Mouse (Mus musculus) neural tube, embryonic 11.5 days (tissue): Measurements from ENCODE around the gene Caprin2. TPM values are rescaled to one million over a fixed set of nuclear protein-coding genes. Genes with fewer than 3 reads are reported as not detected.

Experiments
- ATAC-seq: fragments of 200-750 bp; cut with Nextera tagmentation; 2 replicates; pipeline ENCODE4 v1.8.0; 2017; ENCODE audit warnings: moderate number of reproducible peaks, mild to moderate bottlenecking, moderate TSS enrichment, moderate library complexity; ENCODE audit not compliant: insufficient read depth, low FRiP score, low TSS enrichment
- DNase-seq: peaks from one replicate; pipeline ENCODE4 v3.0.0-alpha.2; 2015; ENCODE audit warnings: low spot score
- H3K27ac ChIP-seq: fragments of 300-500 bp; sonication (generic); 2 replicates; pipeline ENCODE4 v1.5.1; 2014; ENCODE audit warnings: low read depth, mild to moderate bottlenecking, low read length
- H3K27me3 ChIP-seq: fragments of 300-500 bp; sonication (generic); 2 replicates; pipeline ENCODE4 v1.6.1; 2014; ENCODE audit warnings: mild to moderate bottlenecking, low read length, mixed read lengths; ENCODE audit not compliant: control insufficient read depth, insufficient read depth
- H3K36me3 ChIP-seq: fragments of 300-500 bp; sonication (generic); 2 replicates; pipeline ENCODE4 v1.6.1; 2014; ENCODE audit warnings: mild to moderate bottlenecking, low read length, moderate library complexity, mixed read lengths; ENCODE audit not compliant: control insufficient read depth, insufficient read depth
- H3K4me1 ChIP-seq: fragments of 300-500 bp; sonication (generic); 2 replicates; pipeline ENCODE4 v1.6.1; 2014; ENCODE audit warnings: low read length, mixed read lengths; ENCODE audit not compliant: control insufficient read depth, insufficient read depth
- H3K4me2 ChIP-seq: fragments of 300-500 bp; sonication (generic); 2 replicates; pipeline ENCODE4 v1.6.1; 2014; ENCODE audit warnings: low read depth, mild to moderate bottlenecking, moderate library complexity
- H3K4me3 ChIP-seq: fragments of 300-500 bp; sonication (generic); 2 replicates; pipeline ENCODE4 v1.5.1; 2014; ENCODE audit warnings: low read depth, low read length
- H3K9ac ChIP-seq: fragments of 300-500 bp; sonication (generic); 2 replicates; pipeline ENCODE4 v1.6.1; 2014; ENCODE audit warnings: mild to moderate bottlenecking, low read length
- H3K9me3 ChIP-seq: fragments of 300-500 bp; sonication (generic); 2 replicates; pipeline ENCODE4 v1.6.1; 2016; ENCODE audit warnings: low read length; ENCODE audit not compliant: control insufficient read depth
- WGBS: fragments of 180-500 bp; shearing (Covaris S2); extraction: QIAGEN DNeasy Blood & Tissue Kit; methylation state at CpG from one replicate; pipeline ENCODE4 v1.1.7; 2014; 5-methylcytosine and 5-hydroxymethylcytosine counted together
- polyA plus RNA-seq: library from polyadenylated mRNA; unstranded; fragments of >200 nt; fragmentation: Nextera tagmentation; extraction: Ambion mirVana; gene quantifications from 2 replicates; pipeline ENCODE4 v1.2.1, GENCODE M21; 2014

The Caprin2 gene
- polyA plus RNA-seq, 1 experiment from 2014 or later: 11.9 TPM

- WGBS: 57% methylated on average over 6 of the region's 6 CpGs
- no peaks in the 10 kb centered on the region for H3K36me3 ChIP-seq
- peak overlapping the region; percentile 75 for H3K9ac ChIP-seq
- peak overlapping the region; percentile 75 for H3K4me3 ChIP-seq
- peak overlapping the region; percentile 57; the same call in 1 of the 2 replicates for H3K27ac ChIP-seq
- no peaks in the 10 kb centered on the region for H3K9me3 ChIP-seq
- peak overlapping the region; percentile 94 for H3K4me2 ChIP-seq
- no peak for DNase-seq
- no peaks in the 10 kb centered on the region for H3K27me3 ChIP-seq
- ATAC-seq: peak; percentile 14
- no peaks in the 10 kb centered on the region; the same call in 1 of the 2 replicates for H3K4me1 ChIP-seq
These were observed 442 bp upstream of the Caprin2 start for GRCm38 (mm10) chr6:148896507-148896851.

- ATAC-seq (no peak; the same call in 1 of the 2 replicates), DNase-seq (no peak)
- peak overlapping the region; percentile 75 for H3K9ac ChIP-seq
- peak overlapping the region; percentile 94 for H3K4me2 ChIP-seq
- no peaks in the 10 kb centered on the region; the same call in 1 of the 2 replicates for H3K4me1 ChIP-seq
- H3K27me3 ChIP-seq: no peaks in the 10 kb centered on the region
- peak overlapping the region; percentile 44; the same call in 1 of the 2 replicates for H3K27ac ChIP-seq
- 18% methylated on average over 18 of the region's 18 CpGs for WGBS
- H3K36me3 ChIP-seq: no peaks in the 10 kb centered on the region
- no peaks in the 10 kb centered on the region for H3K9me3 ChIP-seq
- H3K4me3 ChIP-seq: peak overlapping the region; percentile 75
These were observed 907 bp downstream of the Caprin2 start for GRCm38 (mm10) chr6:148894888-148895772.

GRCm38 (mm10) chr6:148873911-148874310, 22.1 kb downstream of the Caprin2 start:
- H3K27me3 ChIP-seq: no peaks in the 10 kb centered on the region
- no peaks in the 10 kb centered on the region for H3K36me3 ChIP-seq
- ATAC-seq: no peak
- no peak overlapping the region for H3K27ac ChIP-seq
- no peak overlapping the region for H3K9ac ChIP-seq
- no peak overlapping the region for H3K4me2 ChIP-seq
- WGBS: 79% methylated on average over 1 of the region's 1 CpGs
- no peak overlapping the region for H3K4me3 ChIP-seq
- H3K4me1 ChIP-seq: no peaks in the 10 kb centered on the region
- H3K9me3 ChIP-seq: no peaks in the 10 kb centered on the region
- DNase-seq: no peak

GRCm38 (mm10) chr6:148845629-148846028, 50.4 kb downstream of the Caprin2 start:
- H3K4me2 ChIP-seq: no peak overlapping the region
- H3K9ac ChIP-seq: no peak overlapping the region
- no peaks in the 10 kb centered on the region for H3K9me3 ChIP-seq
- H3K36me3 ChIP-seq: no peaks in the 10 kb centered on the region
- no peaks in the 10 kb centered on the region for H3K4me1 ChIP-seq
- ATAC-seq (no peak), DNase-seq (no peak)
- H3K4me3 ChIP-seq: no peak overlapping the region
- H3K27me3 ChIP-seq: no peaks in the 10 kb centered on the region
- no peak overlapping the region for H3K27ac ChIP-seq

- DNase-seq (no peak), ATAC-seq (no peak)
- Histone ChIP-seq H3K27ac (no peak overlapping the region), H3K9me3 (no peaks in the 10 kb centered on the region), H3K4me1 (no peaks in the 10 kb centered on the region), H3K9ac (no peak overlapping the region), H3K4me2 (no peak overlapping the region), H3K4me3 (no peak overlapping the region), H3K36me3 (no peaks in the 10 kb centered on the region), H3K27me3 (no peaks in the 10 kb centered on the region)
- WGBS: 98% methylated on average over 1 of the region's 1 CpGs
These were observed 54.3 kb downstream of the Caprin2 start for GRCm38 (mm10) chr6:148841760-148842159.

GRCm38 (mm10) chr6:148838460-148838859, 57.6 kb downstream of the Caprin2 start:
- ATAC-seq (no peak), DNase-seq (no peak)
- H3K27me3 ChIP-seq: no peaks in the 10 kb centered on the region
- no peaks in the 10 kb centered on the region for H3K4me1 ChIP-seq
- H3K4me2 ChIP-seq: no peak overlapping the region
- no peak overlapping the region for H3K9ac ChIP-seq
- H3K36me3 ChIP-seq: no peaks in the 10 kb centered on the region
- no peak overlapping the region for H3K27ac ChIP-seq
- no peak overlapping the region for H3K4me3 ChIP-seq
- H3K9me3 ChIP-seq: no peaks in the 10 kb centered on the region

GRCm38 (mm10) chr6:148831728-148832121, 64.3 kb downstream of the Caprin2 start:
- Histone ChIP-seq H3K9ac (peak overlapping the region; percentile 41; the same call in 1 of the 2 replicates), H3K36me3 (no peaks in the 10 kb centered on the region), H3K27ac (no peak overlapping the region), H3K4me3 (peak overlapping the region; percentile 83), H3K4me1 (peaks cover 4% of the 10 kb centered on the region; the same call in 1 of the 2 replicates), H3K27me3 (no peaks in the 10 kb centered on the region), H3K4me2 (peak overlapping the region; percentile 94), H3K9me3 (no peaks in the 10 kb centered on the region)
- WGBS: 32% methylated on average over 3 of the region's 3 CpGs
- ATAC-seq: 0 out of 2 replicates have a peak, but pooled peaks have one; percentile 1
- no peak for DNase-seq

- H3K27me3 ChIP-seq: no peaks in the 10 kb centered on the region
- H3K4me3 ChIP-seq: peak within 1 kb of the TSS; percentile 83
- peak within 1 kb of the TSS; percentile 55 for H3K9ac ChIP-seq
- H3K4me2 ChIP-seq: peak within 1 kb of the TSS; percentile 94
- H3K9me3 ChIP-seq: no peaks in the 10 kb centered on the region
- H3K4me1 ChIP-seq: peaks cover 4% of the 10 kb centered on the region; the same call in 1 of the 2 replicates
- H3K36me3 ChIP-seq: no peaks in the 10 kb centered on the region
- DNase-seq (peak; percentile 92), ATAC-seq (peak; percentile 97)
- no peak within 1 kb of the TSS for H3K27ac ChIP-seq
- WGBS: 1% methylated on average over 47 of the region's 47 CpGs
These were observed 65.0 kb downstream of the Caprin2 start, which contains the start of gene Ipo8 for GRCm38 (mm10) chr6:148830748-148831727. Ipo8 (minus strand) TSS chr6:148831467.
